Mouse (Mus musculus): ENCODE measurements at regions not wholly inside any gene's neighbourhood (a gene's known extent, or its start where the extent isn't known, plus 50 kb on each side); places are given as distances from the start of the nearest gene placed in this dataset.

DNA sequence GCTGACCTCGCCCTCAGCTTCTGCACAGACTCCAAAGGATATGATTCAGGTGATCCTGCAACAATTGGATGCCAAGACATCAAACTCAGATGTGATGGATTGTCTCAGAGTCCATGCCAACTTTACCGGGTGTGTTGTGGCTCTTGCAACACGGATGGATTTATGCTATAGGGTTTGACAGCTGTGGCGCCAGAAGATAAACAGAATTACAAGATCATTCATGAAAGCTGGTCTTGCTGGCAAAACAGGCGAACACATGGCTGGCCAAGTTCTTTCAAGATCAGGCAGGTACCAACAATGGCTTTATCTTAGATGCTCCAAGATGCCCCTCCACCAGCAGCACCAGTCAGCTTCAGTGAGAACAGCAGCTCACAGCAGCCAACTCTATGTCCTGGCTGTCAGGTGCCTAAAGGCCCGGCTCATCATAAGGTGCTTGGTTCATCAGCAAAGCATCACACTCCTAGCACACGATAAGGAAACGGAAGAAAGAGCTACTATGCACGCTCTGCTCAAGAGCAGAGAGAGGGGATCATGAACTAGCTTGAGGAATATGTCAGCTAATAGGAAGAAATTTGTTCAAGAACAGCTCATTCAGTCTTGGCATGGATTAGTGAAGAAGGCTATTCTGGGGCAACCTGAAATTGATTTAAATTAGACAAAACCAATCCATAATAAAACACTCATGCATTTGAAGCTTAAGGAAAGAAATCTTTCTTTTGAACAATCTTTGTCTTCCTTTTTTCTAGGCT lies 229.9 kb upstream of the Map3k1 start:
- TF ChIP-seq ZNF384 (IDR thresholded peaks at IDR 0.05; ENCODE audit: low read depth, low read length), result no peak
- no peak for TF ChIP-seq CHD2 (IDR thresholded peaks at IDR 0.05; ENCODE audit: low read depth, low read length)
- no peak for TF ChIP-seq MAFK (IDR thresholded peaks at IDR 0.05; ENCODE audit: insufficient read depth, low read depth, low read length)
- TF ChIP-seq HCFC1 (IDR thresholded peaks at IDR 0.05; ENCODE audit: borderline replicate concordance, insufficient read depth, low read length), result no peak
- TF ChIP-seq ZC3H11A (IDR thresholded peaks at IDR 0.05; ENCODE audit: borderline replicate concordance, low read depth, low read length), result no peak

DNA sequence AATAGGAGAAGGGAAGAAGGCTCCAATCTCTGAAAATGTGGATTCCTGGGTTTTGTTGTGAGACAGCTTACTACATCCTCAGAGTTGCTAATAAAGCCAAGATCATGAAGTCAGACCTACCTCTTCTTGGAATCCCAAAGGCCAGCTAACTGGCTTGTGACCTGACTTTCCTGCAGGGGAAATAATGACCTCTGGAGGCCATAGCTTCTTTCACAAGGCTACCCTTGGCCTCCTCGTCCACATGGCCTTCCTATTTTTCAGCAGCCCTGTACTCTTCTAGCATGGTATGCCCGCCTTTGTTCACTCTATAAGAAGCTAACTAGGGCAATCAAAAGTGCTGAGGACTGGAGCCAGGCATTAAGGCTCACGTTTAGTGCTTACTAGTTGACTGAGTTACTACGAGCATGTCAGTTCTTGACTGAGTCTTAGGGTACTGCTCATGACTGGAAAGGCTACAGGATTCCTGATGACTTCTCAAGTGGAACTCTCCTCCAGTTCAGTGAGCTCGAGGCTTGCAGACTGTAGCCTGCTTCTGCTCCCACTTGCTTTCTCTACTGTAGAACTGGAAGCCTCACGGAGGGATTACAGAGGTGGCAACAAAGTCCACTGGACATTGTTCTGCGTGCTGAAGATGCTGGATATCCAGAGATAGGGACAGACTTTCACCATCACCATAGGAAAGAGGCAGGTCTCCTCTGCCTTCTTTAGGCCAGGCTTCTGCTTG lies 230.8 kb upstream of the Map3k1 start:
- Histone ChIP-seq H3K4me1 (ENCODE audit: control insufficient read depth in 2 of 2, insufficient read depth in 2 of 2, low read length in 2 of 2, poor library complexity in 1 of 2) (no peaks in the 10 kb centered on the region), H3K36me3 (ENCODE audit: control insufficient read depth, insufficient read depth, low read length, poor library complexity, severe bottlenecking) (no peaks in the 10 kb centered on the region), H3K9me3 (ENCODE audit: control insufficient read depth, insufficient read depth, low read depth, low read length) (no peaks in the 10 kb centered on the region), H3K27ac (ENCODE audit: insufficient read depth, low read depth, low read length, poor library complexity, severe bottlenecking) (no peak overlapping the region), H3K9ac (ENCODE audit: insufficient read depth, low read depth, low read length, poor library complexity, severe bottlenecking) (no peak overlapping the region), H3K4me3 (ENCODE audit: insufficient read depth in 1 of 2, low read depth in 1 of 2, low read length in 2 of 2, poor library complexity in 1 of 2, severe bottlenecking in 1 of 2) (no peak overlapping the region)
- TF ChIP-seq ZNF384 (IDR thresholded peaks at IDR 0.05; ENCODE audit: low read depth, low read length) (no peak), MAFK (IDR thresholded peaks at IDR 0.05; ENCODE audit: insufficient read depth, low read depth, low read length) (no peak), HCFC1 (IDR thresholded peaks at IDR 0.05; ENCODE audit: borderline replicate concordance, insufficient read depth, low read length) (no peak), ZC3H11A (IDR thresholded peaks at IDR 0.05; ENCODE audit: borderline replicate concordance, low read depth, low read length) (no peak), CHD2 (IDR thresholded peaks at IDR 0.05; ENCODE audit: low read depth, low read length) (no peak)
- in situ Hi-C loops (cut with MboI; ENCODE audit: low sequenced_read_pairs in 2 of 2, unreplicated experiment in 2 of 2), result no loop called here
- no peak for DNase-seq (ENCODE audit: low read depth, low spot score)

More for the DNA sequence above, 229.9 kb upstream of the Map3k1 start:
- H3K4me3 ChIP-seq (ENCODE audit: insufficient read depth in 1 of 2, low read depth in 1 of 2, low read length in 2 of 2, poor library complexity in 1 of 2, severe bottlenecking in 1 of 2), result no peak overlapping the region
- no peak for DNase-seq (ENCODE audit: low read depth, low spot score)
- no peaks in the 10 kb centered on the region for H3K4me1 ChIP-seq (ENCODE audit: control insufficient read depth in 2 of 2, insufficient read depth in 2 of 2, low read length in 2 of 2, poor library complexity in 1 of 2)
- H3K36me3 ChIP-seq (ENCODE audit: control insufficient read depth, insufficient read depth, low read length, poor library complexity, severe bottlenecking), result no peaks in the 10 kb centered on the region
- H3K9ac ChIP-seq (ENCODE audit: insufficient read depth, low read depth, low read length, poor library complexity, severe bottlenecking), result no peak overlapping the region
- no peaks in the 10 kb centered on the region for H3K9me3 ChIP-seq (ENCODE audit: control insufficient read depth, insufficient read depth, low read depth, low read length)
- in situ Hi-C loops (cut with MboI; ENCODE audit: low sequenced_read_pairs in 2 of 2, unreplicated experiment in 2 of 2), result no loop called here
- no peak overlapping the region for H3K27ac ChIP-seq (ENCODE audit: insufficient read depth, low read depth, low read length, poor library complexity, severe bottlenecking)

DNA sequence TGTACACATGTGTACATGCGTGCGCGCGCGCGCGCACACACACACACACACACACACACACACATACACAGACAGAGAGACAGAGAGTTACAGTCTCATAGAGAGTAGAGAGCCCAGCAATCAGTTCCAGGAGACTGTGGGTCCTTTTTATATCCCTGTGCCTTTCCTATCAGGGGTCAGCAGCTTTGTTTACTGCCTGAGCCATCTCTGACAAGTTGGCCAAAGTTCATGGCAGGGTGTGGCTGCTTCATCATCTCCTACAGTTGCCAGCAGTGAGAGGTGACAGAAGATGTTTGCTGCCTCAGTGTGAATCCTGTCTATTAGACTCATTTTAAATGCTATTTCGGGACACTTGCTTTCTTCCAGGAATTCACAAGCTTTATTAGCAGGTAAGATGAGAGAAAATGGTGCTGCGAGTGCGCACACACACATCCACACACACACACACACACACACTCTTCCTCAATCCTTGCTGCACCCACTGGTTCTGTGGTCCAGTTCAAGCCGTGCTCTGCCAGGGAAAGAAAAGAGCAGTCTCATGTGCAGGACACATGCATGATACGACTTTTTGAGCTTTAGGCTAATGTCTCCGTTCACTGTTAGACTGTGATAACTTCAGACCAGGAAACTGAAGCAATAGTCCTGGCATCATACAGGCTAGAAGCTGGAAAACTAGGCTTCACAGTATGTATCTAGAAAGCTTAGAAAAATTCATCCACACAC lies 234.9 kb upstream of the Map3k1 start:
- H3K9me3 ChIP-seq (ENCODE audit: control insufficient read depth, insufficient read depth, low read depth, low read length), result no peaks in the 10 kb centered on the region
- H3K9ac ChIP-seq (ENCODE audit: insufficient read depth, low read depth, low read length, poor library complexity, severe bottlenecking), result no peak overlapping the region
- H3K4me3 ChIP-seq (ENCODE audit: insufficient read depth in 1 of 2, low read depth in 1 of 2, low read length in 2 of 2, poor library complexity in 1 of 2, severe bottlenecking in 1 of 2), result no peak overlapping the region
- in situ Hi-C loops (cut with MboI; ENCODE audit: low sequenced_read_pairs in 2 of 2, unreplicated experiment in 2 of 2), result no loop called here
- H3K36me3 ChIP-seq (ENCODE audit: control insufficient read depth, insufficient read depth, low read length, poor library complexity, severe bottlenecking), result no peaks in the 10 kb centered on the region
- no peaks in the 10 kb centered on the region; a peak in 1 of 4 replicates for H3K4me1 ChIP-seq (ENCODE audit: control insufficient read depth in 2 of 2, insufficient read depth in 2 of 2, low read length in 2 of 2, poor library complexity in 1 of 2)
- no peak for TF ChIP-seq HCFC1 (IDR thresholded peaks at IDR 0.05; ENCODE audit: borderline replicate concordance, insufficient read depth, low read length)
- TF ChIP-seq ZC3H11A (IDR thresholded peaks at IDR 0.05; ENCODE audit: borderline replicate concordance, low read depth, low read length), result no peak
- TF ChIP-seq ZNF384 (IDR thresholded peaks at IDR 0.05; ENCODE audit: low read depth, low read length), result no peak
- no peak for TF ChIP-seq MAFK (IDR thresholded peaks at IDR 0.05; ENCODE audit: insufficient read depth, low read depth, low read length)
- TF ChIP-seq CHD2 (IDR thresholded peaks at IDR 0.05; ENCODE audit: low read depth, low read length), result no peak
- no peak for DNase-seq (ENCODE audit: low read depth, low spot score)
- H3K27ac ChIP-seq (ENCODE audit: insufficient read depth, low read depth, low read length, poor library complexity, severe bottlenecking), result no peak overlapping the region

DNA sequence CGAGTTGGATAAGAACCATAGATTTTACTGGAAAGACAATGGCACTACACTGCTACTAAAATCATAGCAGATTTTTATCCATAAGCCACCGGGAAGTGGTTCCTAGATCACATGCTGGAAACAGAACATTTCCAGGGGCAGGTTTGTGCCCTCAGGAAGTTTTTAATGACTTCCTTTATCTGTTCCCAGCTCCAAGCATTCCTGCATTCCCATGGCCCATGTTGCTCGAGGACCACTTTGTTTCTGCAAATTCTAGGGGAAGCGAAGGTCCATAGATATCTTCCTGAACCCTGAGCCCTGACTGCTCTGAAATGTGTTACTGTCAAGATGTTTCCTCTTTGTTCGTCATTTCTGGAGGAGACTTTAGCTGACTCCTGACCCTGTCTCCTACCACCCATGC lies 235.6 kb upstream of the Map3k1 start:
- no peaks in the 10 kb centered on the region for H3K36me3 ChIP-seq (ENCODE audit: control insufficient read depth, insufficient read depth, low read length, poor library complexity, severe bottlenecking)
- in situ Hi-C loops (cut with MboI; ENCODE audit: low sequenced_read_pairs in 2 of 2, unreplicated experiment in 2 of 2), result no loop called here
- no peaks in the 10 kb centered on the region for H3K9me3 ChIP-seq (ENCODE audit: control insufficient read depth, insufficient read depth, low read depth, low read length)
- no peak overlapping the region for H3K27ac ChIP-seq (ENCODE audit: insufficient read depth, low read depth, low read length, poor library complexity, severe bottlenecking)
- H3K4me3 ChIP-seq (ENCODE audit: insufficient read depth in 1 of 2, low read depth in 1 of 2, low read length in 2 of 2, poor library complexity in 1 of 2, severe bottlenecking in 1 of 2), result no peak overlapping the region
- no peak for DNase-seq (ENCODE audit: low read depth, low spot score)
- H3K4me1 ChIP-seq (ENCODE audit: control insufficient read depth in 2 of 2, insufficient read depth in 2 of 2, low read length in 2 of 2, poor library complexity in 1 of 2), result no peaks in the 10 kb centered on the region; a peak in 1 of 4 replicates
- TF ChIP-seq HCFC1 (IDR thresholded peaks at IDR 0.05; ENCODE audit: borderline replicate concordance, insufficient read depth, low read length) (no peak), CHD2 (IDR thresholded peaks at IDR 0.05; ENCODE audit: low read depth, low read length) (no peak), ZNF384 (IDR thresholded peaks at IDR 0.05; ENCODE audit: low read depth, low read length) (no peak)
- H3K9ac ChIP-seq (ENCODE audit: insufficient read depth, low read depth, low read length, poor library complexity, severe bottlenecking), result no peak overlapping the region

Data from ES-E14 (cell line).